Mouse (Mus musculus) forebrain, embryonic 15.5 days (tissue): Measurements from ENCODE around the gene Prr14l. TPM values are rescaled to one million over a fixed set of nuclear protein-coding genes. Genes with fewer than 3 reads are reported as not detected.
"Not testable (repeated sequence)": the region's sequence is repeated elsewhere in the genome, so short reads cannot be mapped to it uniquely, and the experiment has no call there.

Experiments used
- ATAC-seq: fragments of 200-750 bp; cut with Nextera tagmentation; replicated peaks from 2 replicates; pipeline ENCODE4 v1.8.0; 2017; ENCODE audit warnings: mild to moderate bottlenecking, moderate TSS enrichment, moderate library complexity
- H3K27ac ChIP-seq: fragments of 300-500 bp; sonication (generic); replicated peaks from 2 replicates; pipeline ENCODE4 v1.5.1; 2015; ENCODE audit warnings: mild to moderate bottlenecking, inconsistent platforms
- H3K27me3 ChIP-seq: fragments of 300-500 bp; sonication (generic); 2 replicates; pipeline ENCODE4 v1.6.1; 2015; ENCODE audit warnings: inconsistent platforms
- H3K36me3 ChIP-seq: fragments of 300-500 bp; sonication (generic); 2 replicates; pipeline ENCODE4 v1.6.1; 2015; ENCODE audit warnings: mild to moderate bottlenecking, inconsistent platforms
- H3K4me1 ChIP-seq: fragments of 300-500 bp; sonication (generic); 2 replicates; pipeline ENCODE4 v1.6.1; 2015; ENCODE audit warnings: inconsistent platforms
- H3K4me2 ChIP-seq: fragments of 300-500 bp; sonication (generic); replicated peaks from 2 replicates; pipeline ENCODE4 v1.6.1; 2015; ENCODE audit warnings: mild to moderate bottlenecking, inconsistent platforms
- H3K4me3 ChIP-seq: fragments of 300-500 bp; sonication (generic); 2 replicates; pipeline ENCODE4 v1.5.1; 2015; ENCODE audit warnings: mild to moderate bottlenecking, inconsistent platforms
- H3K9ac ChIP-seq: fragments of 300-500 bp; sonication (generic); replicated peaks from 2 replicates; pipeline ENCODE4 v1.6.1; 2015; ENCODE audit warnings: mild to moderate bottlenecking, inconsistent platforms
- H3K9me3 ChIP-seq: fragments of 300-500 bp; sonication (generic); 2 replicates; pipeline ENCODE4 v1.6.1; 2016; ENCODE audit warnings: inconsistent platforms
- WGBS: fragments of 180-500 bp; shearing (Covaris S2); methylation state at CpG from one replicate; pipeline ENCODE4 v1.1.7; 2015; ENCODE audit warnings: mixed read lengths; 5-methylcytosine and 5-hydroxymethylcytosine counted together
- polyA plus RNA-seq: library from polyadenylated mRNA; unstranded; fragments of >200 nt; fragmentation: Nextera tagmentation; extraction: Ambion mirVana; gene quantifications from 2 replicates; pipeline ENCODE4 v1.2.1, GENCODE M21; 2015

Gene Prr14l
- polyA plus RNA-seq, 1 experiment from 2014 or later, result 17.5 TPM

- no peak for ATAC-seq
- no peak overlapping the region for H3K27ac ChIP-seq
- no peak overlapping the region for H3K4me2 ChIP-seq
- no peaks in the 10 kb centered on the region for H3K27me3 ChIP-seq
- H3K9ac ChIP-seq, result no peak overlapping the region
- no peak overlapping the region for H3K4me3 ChIP-seq
- H3K36me3 ChIP-seq, result no peaks in the 10 kb centered on the region
- no peaks in the 10 kb centered on the region for H3K9me3 ChIP-seq
- peaks cover 17% of the 10 kb centered on the region for H3K4me1 ChIP-seq
- 95% methylated on average over 5 of the region's 5 CpGs for WGBS
These were observed 72.5 kb downstream of the Prr14l start for GRCm38 (mm10) chr5:32781596-32781995.

- Histone ChIP-seq H3K4me3 (no peak overlapping the region), H3K27ac (no peak overlapping the region), H3K9me3 (no peaks in the 10 kb centered on the region), H3K36me3 (peaks cover 13% of the 10 kb centered on the region; the same call in 1 of the 2 replicates), H3K4me2 (no peak overlapping the region), H3K4me1 (no peaks in the 10 kb centered on the region), H3K27me3 (no peaks in the 10 kb centered on the region), H3K9ac (no peak overlapping the region)
- WGBS, result 94% methylated on average over 3 of the region's 3 CpGs
- no peak for ATAC-seq
These were observed 75.9 kb downstream of the Prr14l start for GRCm38 (mm10) chr5:32778168-32778567.

GRCm38 (mm10) chr5:32772361-32772760, 81.7 kb downstream of the Prr14l start:
- H3K4me3 ChIP-seq, result no peak overlapping the region
- 47% methylated on average over 2 of the region's 2 CpGs for WGBS
- H3K27me3 ChIP-seq, result no peaks in the 10 kb centered on the region
- peaks cover 32% of the 10 kb centered on the region; the same call in 1 of the 2 replicates for H3K36me3 ChIP-seq
- H3K4me2 ChIP-seq, result no peak overlapping the region
- no peak overlapping the region for H3K9ac ChIP-seq
- H3K9me3 ChIP-seq, result no peaks in the 10 kb centered on the region
- no peaks in the 10 kb centered on the region for H3K4me1 ChIP-seq
- no peak for ATAC-seq
- H3K27ac ChIP-seq, result no peak overlapping the region

- no peak for ATAC-seq
- Histone ChIP-seq H3K4me1 (no peaks in the 10 kb centered on the region), H3K36me3 (peaks cover 39% of the 10 kb centered on the region), H3K9me3 (no peaks in the 10 kb centered on the region), H3K27ac (no peak overlapping the region), H3K9ac (no peak overlapping the region), H3K27me3 (no peaks in the 10 kb centered on the region), H3K4me2 (no peak overlapping the region), H3K4me3 (no peak overlapping the region)
- 97% methylated on average over 4 of the region's 4 CpGs for WGBS
These were observed 86.3 kb downstream of the Prr14l start for GRCm38 (mm10) chr5:32767636-32768373.

GRCm38 (mm10) chr5:32767004-32767403, 87.1 kb downstream of the Prr14l start:
- Histone ChIP-seq H3K9me3 (no peaks in the 10 kb centered on the region), H3K9ac (no peak overlapping the region), H3K36me3 (peaks cover 36% of the 10 kb centered on the region), H3K4me3 (no peak overlapping the region), H3K27me3 (no peaks in the 10 kb centered on the region), H3K4me2 (no peak overlapping the region), H3K4me1 (no peaks in the 10 kb centered on the region), H3K27ac (no peak overlapping the region)
- WGBS, result 98% methylated on average over 3 of the region's 3 CpGs
- ATAC-seq, result no peak

GRCm38 (mm10) chr5:32761566-32762140, 92.4 kb downstream of the Prr14l start:
- ATAC-seq, result no peak

GRCm38 (mm10) chr5:32760787-32761186, 93.3 kb downstream of the Prr14l start:
- H3K4me1 ChIP-seq, result no peaks in the 10 kb centered on the region
- WGBS, result 95% methylated on average over 3 of the region's 3 CpGs
- H3K27me3 ChIP-seq, result no peaks in the 10 kb centered on the region
- ATAC-seq, result no peak
- peaks cover 35% of the 10 kb centered on the region for H3K36me3 ChIP-seq
- no peak overlapping the region for H3K4me3 ChIP-seq
- H3K4me2 ChIP-seq, result no peak overlapping the region
- H3K27ac ChIP-seq, result no peak overlapping the region
- no peak overlapping the region for H3K9ac ChIP-seq
- no peaks in the 10 kb centered on the region for H3K9me3 ChIP-seq

More at GRCm38 (mm10) chr5:32761566-32762140, 92.4 kb downstream of the Prr14l start:
- Histone ChIP-seq H3K36me3 (peaks cover 35% of the 10 kb centered on the region), H3K27ac (no peak overlapping the region), H3K4me3 (no peak overlapping the region), H3K27me3 (no peaks in the 10 kb centered on the region), H3K9ac (no peak overlapping the region), H3K4me1 (no peaks in the 10 kb centered on the region), H3K9me3 (no peaks in the 10 kb centered on the region), H3K4me2 (no peak overlapping the region)
- WGBS, result 90% methylated on average over 5 of the region's 5 CpGs

GRCm38 (mm10) chr5:32760352-32760751, 93.7 kb downstream of the Prr14l start:
- WGBS, result 97% methylated on average over 18 of the region's 18 CpGs
- not testable (repeated sequence) for ATAC-seq

GRCm38 (mm10) chr5:32759662-32760061, 94.4 kb downstream of the Prr14l start:
- H3K36me3 ChIP-seq, result peaks cover 32% of the 10 kb centered on the region
- no peak overlapping the region for H3K4me3 ChIP-seq
- H3K4me2 ChIP-seq, result no peak overlapping the region
- WGBS, result 75% methylated on average over 2 of the region's 2 CpGs
- H3K9me3 ChIP-seq, result no peaks in the 10 kb centered on the region
- H3K27me3 ChIP-seq, result no peaks in the 10 kb centered on the region
- no peak overlapping the region for H3K9ac ChIP-seq
- no peak overlapping the region for H3K27ac ChIP-seq
- H3K4me1 ChIP-seq, result no peaks in the 10 kb centered on the region
- ATAC-seq, result no peak

More at GRCm38 (mm10) chr5:32760352-32760751, 93.7 kb downstream of the Prr14l start:
- not testable (repeated sequence) for H3K27ac ChIP-seq, H3K27me3 ChIP-seq, H3K9ac ChIP-seq, H3K9me3 ChIP-seq, H3K4me2 ChIP-seq, H3K4me1 ChIP-seq, H3K4me3 ChIP-seq
- peaks cover 35% of the 10 kb centered on the region for H3K36me3 ChIP-seq

GRCm38 (mm10) chr5:32756141-32756540, 97.9 kb downstream of the Prr14l start:
- H3K4me3 ChIP-seq, result no peak overlapping the region
- no peak for ATAC-seq
- H3K27ac ChIP-seq, result no peak overlapping the region
- no peaks in the 10 kb centered on the region for H3K27me3 ChIP-seq
- WGBS, result 96% methylated on average over 8 of the region's 8 CpGs
- no peak overlapping the region for H3K4me2 ChIP-seq
- H3K4me1 ChIP-seq, result peaks cover 5% of the 10 kb centered on the region; the same call in 1 of the 2 replicates
- H3K9me3 ChIP-seq, result no peaks in the 10 kb centered on the region
- H3K36me3 ChIP-seq, result peaks cover 4% of the 10 kb centered on the region; the same call in 1 of the 2 replicates
- no peak overlapping the region for H3K9ac ChIP-seq

GRCm38 (mm10) chr5:32751736-32752135, 102.3 kb downstream of the Prr14l start:
- no peaks in the 10 kb centered on the region for H3K27me3 ChIP-seq
- H3K4me2 ChIP-seq, result no peak overlapping the region
- no peak overlapping the region for H3K4me3 ChIP-seq
- H3K4me1 ChIP-seq, result peaks cover 5% of the 10 kb centered on the region; the same call in 1 of the 2 replicates
- ATAC-seq, result no peak
- no peak overlapping the region for H3K27ac ChIP-seq
- H3K9me3 ChIP-seq, result no peaks in the 10 kb centered on the region
- no peak overlapping the region for H3K9ac ChIP-seq
- H3K36me3 ChIP-seq, result no peaks in the 10 kb centered on the region
- WGBS, result 31% methylated on average over 2 of the region's 2 CpGs

GRCm38 (mm10) chr5:32748936-32749335, 105.1 kb downstream of the Prr14l start:
- Histone ChIP-seq H3K27me3 (no peaks in the 10 kb centered on the region), H3K4me2 (no peak overlapping the region), H3K9ac (no peak overlapping the region), H3K4me3 (no peak overlapping the region), H3K4me1 (peaks cover 8% of the 10 kb centered on the region; the same call in 1 of the 2 replicates), H3K36me3 (no peaks in the 10 kb centered on the region), H3K27ac (no peak overlapping the region), H3K9me3 (no peaks in the 10 kb centered on the region)
- 85% methylated on average over 6 of the region's 6 CpGs for WGBS
- ATAC-seq, result no peak
